Mouse (Mus musculus): Measurements from ENCODE around the gene Plp2. TPM values are rescaled to one million over a fixed set of nuclear protein-coding genes. Genes with fewer than 3 reads are reported as not detected.
A peak's percentile ranks its signal among the peaks of the same experiment; 100 is the strongest.
"Not testable (repeated sequence)": the region's sequence is repeated elsewhere in the genome, so short reads cannot be mapped to it uniquely, and the experiment has no call there.

The Plp2 gene
- polyA plus RNA-seq (2012; fragmentation: generic; extraction: Trizol), result 294 TPM

DNA sequence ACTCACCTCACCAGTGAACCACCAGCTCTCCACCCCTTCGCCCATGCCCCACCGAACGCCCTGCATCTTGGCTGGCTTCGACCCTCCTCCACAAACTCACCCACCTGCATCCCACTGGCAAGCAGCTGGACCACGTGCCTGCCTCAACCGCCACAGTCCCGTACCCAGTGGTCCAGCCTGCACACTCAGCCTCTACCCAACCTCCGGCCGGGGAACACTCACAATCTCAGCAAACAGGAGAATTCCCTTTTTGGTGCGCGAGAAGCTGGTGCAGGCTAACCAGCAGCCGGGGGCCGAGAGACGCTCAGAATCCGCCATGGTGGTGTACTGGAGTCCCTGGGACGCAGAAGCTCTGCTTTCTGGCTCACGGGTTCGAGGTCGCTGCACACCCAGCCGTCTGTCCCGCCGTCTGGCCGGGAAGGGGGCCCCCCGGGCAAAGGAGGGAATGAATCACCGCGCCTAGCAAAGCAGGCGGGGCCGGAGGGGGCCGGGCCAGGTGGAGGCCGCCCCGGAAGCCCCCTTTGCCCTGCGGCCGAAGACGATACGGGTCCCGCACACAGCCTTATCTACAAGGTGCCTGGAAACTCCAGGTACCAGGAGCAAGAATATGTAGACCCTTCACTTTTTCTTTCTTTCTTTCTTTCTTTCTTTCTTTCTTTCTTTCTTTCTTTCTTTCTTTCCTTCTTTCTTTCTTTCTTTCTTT lies at the start of gene Plp2:
Gene Plp2, minus strand, starts transcription at position 470 of the 703 bp plus-strand sequence.
- peaks cover 14% of the 10 kb centered on the region for H3K79me2 ChIP-seq (ENCODE audit: control insufficient read depth, insufficient read depth)
- H3K36me3 ChIP-seq (ENCODE audit: control insufficient read depth, insufficient read depth), result peaks cover 5% of the 10 kb centered on the region
- H3K27me3 ChIP-seq (ENCODE audit: control insufficient read depth, insufficient read depth, insufficient read length), result no peaks in the 10 kb centered on the region
- peak within 1 kb of the TSS; percentile 62 for H3K4me3 ChIP-seq
- H3K4me2 ChIP-seq (ENCODE audit: low read depth), result peak within 1 kb of the TSS; percentile 90
- peak within 1 kb of the TSS; percentile 33 for H3ac ChIP-seq (ENCODE audit: control insufficient read depth, insufficient read length)
- TF ChIP-seq MYOD1 (IDR thresholded peaks at IDR 0.05; ENCODE audit: control insufficient read depth in 1 of 3, insufficient read length in 2 of 3, low read depth in 2 of 3), result peak in 1 of 3 experiments; percentile 7
- peak; percentile 8 for TF ChIP-seq SRF (IDR thresholded peaks at IDR 0.05; ENCODE audit: control insufficient read depth, insufficient read length, low read depth)
- TF ChIP-seq REST (IDR thresholded peaks at IDR 0.05; ENCODE audit: insufficient read depth, insufficient read length), result no peak
- peak; percentile 48 for TF ChIP-seq POLR2A (IDR thresholded peaks at IDR 0.05; ENCODE audit: insufficient read length, low read depth)

DNA sequence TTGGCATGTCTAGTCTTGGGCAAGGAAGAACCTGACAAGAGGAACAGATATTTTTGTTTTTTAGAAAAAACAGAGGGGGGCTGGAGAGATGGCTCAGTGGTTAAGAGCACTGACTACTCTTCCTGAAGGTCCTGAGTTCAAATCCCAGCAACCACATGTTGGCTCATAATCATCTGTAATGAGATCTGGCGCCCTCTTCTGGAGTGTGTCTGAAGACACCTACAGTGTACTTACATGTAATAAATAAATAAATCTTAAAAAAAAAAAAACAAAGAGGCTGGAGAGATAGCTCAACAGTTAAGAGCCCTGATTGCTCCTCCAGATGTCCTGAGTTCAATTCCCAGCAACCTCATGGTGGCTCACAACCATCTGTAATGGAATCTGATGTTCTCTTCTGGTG lies 44.9 kb upstream of the Plp2 start:
- H3K36me3 ChIP-seq (ENCODE audit: control insufficient read depth, insufficient read depth); H3K27me3 ChIP-seq (ENCODE audit: control insufficient read depth, insufficient read depth, insufficient read length); H3K79me2 ChIP-seq (ENCODE audit: control insufficient read depth, insufficient read depth); H3K4me3 ChIP-seq; H3ac ChIP-seq (ENCODE audit: control insufficient read depth, insufficient read length); H3K4me2 ChIP-seq (ENCODE audit: low read depth): not testable (repeated sequence)

DNA sequence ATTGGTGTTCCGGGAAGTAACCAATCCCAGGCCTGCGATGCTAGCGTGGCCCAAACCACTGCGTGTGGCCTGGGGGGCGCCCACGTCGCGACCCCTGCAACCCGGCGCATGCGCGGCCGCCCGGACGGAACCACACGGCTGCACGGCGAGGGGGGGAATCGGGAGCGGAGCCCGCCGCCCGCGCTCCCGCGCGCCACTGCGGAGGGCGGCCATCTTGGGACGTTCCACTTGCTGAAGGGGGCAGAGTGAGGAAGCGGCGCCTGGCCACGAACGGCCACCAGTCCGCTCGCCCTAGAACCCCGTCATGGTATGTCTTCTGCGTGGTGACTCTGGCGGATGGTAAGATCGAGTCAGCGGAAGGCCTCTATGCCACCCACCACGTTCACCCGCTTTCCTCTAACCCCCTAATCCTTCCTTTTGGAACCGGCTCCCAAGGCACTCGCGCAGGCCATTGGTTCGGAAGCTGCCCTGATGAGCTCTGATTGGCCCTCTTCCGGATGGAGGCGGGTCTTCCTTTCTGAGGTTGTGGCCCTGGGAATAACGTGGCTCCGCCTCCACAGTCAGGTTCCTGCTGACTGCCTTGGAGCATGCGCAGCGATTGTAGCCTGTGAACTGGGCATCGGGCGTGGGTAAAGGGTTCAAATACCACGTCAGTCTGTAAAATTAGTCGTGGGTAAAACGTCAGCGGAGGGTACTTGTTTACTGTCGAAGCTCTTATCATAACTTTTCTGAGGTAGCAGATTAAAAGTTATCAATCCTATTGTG lies 43.1 kb upstream of the Plp2 start, which contains the start of gene Wdr45:
Gene Wdr45, plus strand, starts transcription at position 199 of the 765 bp plus-strand sequence.
- H3K36me3 ChIP-seq (ENCODE audit: control insufficient read depth, insufficient read depth), result not testable (repeated sequence)

DNA sequence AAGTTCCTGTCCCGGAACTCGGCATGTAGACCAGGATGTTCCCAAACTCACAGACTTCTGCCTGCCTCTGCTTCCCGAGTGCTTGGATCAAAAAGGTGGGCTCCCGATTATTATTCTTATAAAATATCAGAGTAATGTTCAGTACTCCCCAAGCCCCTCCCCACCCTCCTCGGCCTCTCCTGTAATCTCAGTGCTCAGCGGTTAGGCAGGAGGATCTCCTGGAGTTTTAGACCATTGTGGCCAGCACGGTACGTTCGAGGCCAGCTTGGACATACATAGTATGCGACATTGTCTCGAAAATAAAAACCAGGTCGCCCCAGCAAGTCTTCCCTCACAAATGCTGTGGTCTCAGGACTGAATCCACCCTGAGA lies 42.6 kb upstream of the Plp2 start:
- peak overlapping the region; percentile 22 for H3K4me3 ChIP-seq
- H3ac ChIP-seq (ENCODE audit: control insufficient read depth, insufficient read length); H3K36me3 ChIP-seq (ENCODE audit: control insufficient read depth, insufficient read depth); H3K79me2 ChIP-seq (ENCODE audit: control insufficient read depth, insufficient read depth); H3K27me3 ChIP-seq (ENCODE audit: control insufficient read depth, insufficient read depth, insufficient read length): not testable (repeated sequence)
- H3K4me2 ChIP-seq (ENCODE audit: low read depth), result peak overlapping the region; percentile 58

More for the DNA sequence above, 43.1 kb upstream of the Plp2 start, which contains the start of gene Wdr45:
- not testable (repeated sequence) for H3K27me3 ChIP-seq (ENCODE audit: control insufficient read depth, insufficient read depth, insufficient read length); H3ac ChIP-seq (ENCODE audit: control insufficient read depth, insufficient read length); H3K79me2 ChIP-seq (ENCODE audit: control insufficient read depth, insufficient read depth)
- peak within 1 kb of the TSS; percentile 74 for H3K4me2 ChIP-seq (ENCODE audit: low read depth)
- peak; percentile 15 for TF ChIP-seq POLR2A (IDR thresholded peaks at IDR 0.05; ENCODE audit: insufficient read length, low read depth)
- H3K4me3 ChIP-seq, result peak within 1 kb of the TSS; percentile 22

DNA sequence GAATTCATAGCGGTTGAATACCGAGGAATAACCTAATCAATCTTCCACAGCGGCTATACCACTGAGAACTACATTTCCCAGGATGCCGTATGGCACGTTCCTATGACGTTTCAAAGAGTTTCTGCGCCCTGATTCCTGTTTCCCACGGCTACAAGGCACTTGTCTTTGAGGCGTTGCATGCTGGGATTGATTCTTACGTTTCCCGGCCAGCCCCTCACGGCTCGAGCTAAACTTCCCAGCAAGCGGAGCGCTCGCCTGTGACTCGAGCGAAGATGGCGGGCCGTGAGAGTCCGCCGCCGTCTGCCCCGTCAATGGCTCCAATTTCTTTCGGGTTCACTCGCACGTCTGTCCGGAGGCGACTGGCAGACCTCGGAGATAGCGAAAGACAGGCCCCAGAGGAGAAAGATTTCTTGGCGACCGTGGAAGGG lies 25.8 kb upstream of the Plp2 start, which contains the start of gene Gpkow:
Gene Gpkow, plus strand, starts transcription at position 178 of the 428 bp plus-strand sequence.
- Histone ChIP-seq H3ac (ENCODE audit: control insufficient read depth, insufficient read length) (no peak within 1 kb of the TSS), H3K79me2 (ENCODE audit: control insufficient read depth, insufficient read depth) (peaks cover 16% of the 10 kb centered on the region), H3K4me3 (peak within 1 kb of the TSS; percentile 61), H3K27me3 (ENCODE audit: control insufficient read depth, insufficient read depth, insufficient read length) (no peaks in the 10 kb centered on the region), H3K4me2 (ENCODE audit: low read depth) (peak within 1 kb of the TSS; percentile 77), H3K36me3 (ENCODE audit: control insufficient read depth, insufficient read depth) (no peaks in the 10 kb centered on the region)
- TF ChIP-seq POLR2A (IDR thresholded peaks at IDR 0.05; ENCODE audit: insufficient read length, low read depth) (peak; percentile 65), MYOG (IDR thresholded peaks at IDR 0.05; ENCODE audit: control insufficient read depth in 1 of 3, insufficient read depth in 1 of 3, insufficient read length in 2 of 3, low read depth in 2 of 3) (no peak), POLR2AphosphoS2 (IDR thresholded peaks at IDR 0.05; ENCODE audit: insufficient read length, low read depth) (peak; percentile 22)

DNA sequence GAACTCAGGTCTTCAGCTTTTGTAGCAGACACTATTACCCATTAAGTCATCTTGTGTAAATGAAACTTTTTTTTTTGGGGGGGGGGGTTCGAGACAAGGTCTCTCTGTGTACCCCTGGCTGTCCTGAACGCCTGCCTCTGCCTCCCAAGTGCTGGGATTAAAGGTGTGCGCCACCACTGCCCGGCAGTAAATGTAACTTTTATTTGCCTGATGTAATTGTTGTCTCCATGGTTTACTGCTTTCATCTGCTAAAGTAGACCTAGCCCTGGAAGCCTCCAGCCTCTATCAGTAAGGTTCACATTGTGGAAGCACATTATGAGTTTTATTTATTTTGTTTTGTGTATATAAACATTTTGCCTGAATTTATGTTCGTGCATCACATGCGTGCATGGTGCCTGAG lies 25.3 kb upstream of the Plp2 start:
- Histone ChIP-seq H3K27me3 (ENCODE audit: control insufficient read depth, insufficient read depth, insufficient read length) (no peaks in the 10 kb centered on the region), H3K4me2 (ENCODE audit: low read depth) (peak overlapping the region; percentile 77), H3ac (ENCODE audit: control insufficient read depth, insufficient read length) (no peak overlapping the region), H3K79me2 (ENCODE audit: control insufficient read depth, insufficient read depth) (peaks cover 16% of the 10 kb centered on the region), H3K4me3 (peak overlapping the region; percentile 61), H3K36me3 (ENCODE audit: control insufficient read depth, insufficient read depth) (no peaks in the 10 kb centered on the region)
- TF ChIP-seq SRF (IDR thresholded peaks at IDR 0.05; ENCODE audit: control insufficient read depth, insufficient read length, low read depth), result no peak
- TF ChIP-seq USF1 (IDR thresholded peaks at IDR 0.05; ENCODE audit: low read depth), result no peak
- no peak for TF ChIP-seq MAX (IDR thresholded peaks at IDR 0.05; ENCODE audit: low read depth)
- TF ChIP-seq CEBPB (IDR thresholded peaks at IDR 0.05; ENCODE audit: insufficient read depth, poor library complexity, severe bottlenecking), result no peak
- no peak for TF ChIP-seq POLR2A (IDR thresholded peaks at IDR 0.05; ENCODE audit: insufficient read length, low read depth)
- TF ChIP-seq MYOG (IDR thresholded peaks at IDR 0.05; ENCODE audit: control insufficient read depth in 1 of 3, insufficient read depth in 1 of 3, insufficient read length in 2 of 3, low read depth in 2 of 3), result no peak
- TF ChIP-seq REST (IDR thresholded peaks at IDR 0.05; ENCODE audit: insufficient read depth, insufficient read length), result no peak
- TF ChIP-seq TCF3 (IDR thresholded peaks at IDR 0.05; ENCODE audit: insufficient read length, low read depth), result no peak
- TF ChIP-seq E2F4 (IDR thresholded peaks at IDR 0.05; ENCODE audit: insufficient read depth), result no peak
- no peak for TF ChIP-seq TCF12 (IDR thresholded peaks at IDR 0.05; ENCODE audit: insufficient read depth, poor library complexity, severe bottlenecking)
- no peak for TF ChIP-seq MYOD1 (IDR thresholded peaks at IDR 0.05; ENCODE audit: control insufficient read depth in 1 of 3, insufficient read length in 2 of 3, low read depth in 2 of 3)
- no peak for TF ChIP-seq POLR2AphosphoS2 (IDR thresholded peaks at IDR 0.05; ENCODE audit: insufficient read length, low read depth)
